Mouse (Mus musculus) forebrain, embryonic 13.5 days (tissue): ENCODE measurements around the gene Lekr1. TPM values are rescaled to one million over a fixed set of nuclear protein-coding genes. Genes with fewer than 3 reads are reported as not detected.

Experiments
- ATAC-seq: fragments of 200-750 bp; cut with Nextera tagmentation; 2 replicates; pipeline ENCODE4 v1.8.0; 2017
- H3K27ac ChIP-seq: fragments of 300-500 bp; sonication (generic); 2 replicates; pipeline ENCODE4 v1.5.1; 2015; ENCODE audit warnings: inconsistent platforms, mild to moderate bottlenecking, moderate library complexity
- H3K27me3 ChIP-seq: fragments of 300-500 bp; sonication (generic); 2 replicates; pipeline ENCODE4 v1.6.1; 2015; ENCODE audit warnings: mild to moderate bottlenecking, inconsistent platforms
- H3K36me3 ChIP-seq: fragments of 300-500 bp; sonication (generic); 2 replicates; pipeline ENCODE4 v1.6.1; 2015; ENCODE audit warnings: mild to moderate bottlenecking, inconsistent platforms; ENCODE audit not compliant: poor library complexity, severe bottlenecking
- H3K4me1 ChIP-seq: fragments of 300-500 bp; sonication (generic); 2 replicates; pipeline ENCODE4 v1.6.1; 2015; ENCODE audit warnings: inconsistent platforms
- H3K4me2 ChIP-seq: fragments of 300-500 bp; sonication (generic); 2 replicates; pipeline ENCODE4 v1.6.1; 2015; ENCODE audit warnings: inconsistent platforms, mild to moderate bottlenecking, moderate library complexity
- H3K4me3 ChIP-seq: fragments of 300-500 bp; sonication (generic); 2 replicates; pipeline ENCODE4 v1.5.1; 2015; ENCODE audit warnings: mild to moderate bottlenecking, inconsistent platforms
- H3K9ac ChIP-seq: fragments of 300-500 bp; sonication (generic); 2 replicates; pipeline ENCODE4 v1.6.1; 2015; ENCODE audit warnings: mild to moderate bottlenecking, inconsistent platforms
- H3K9me3 ChIP-seq: fragments of 300-500 bp; sonication (generic); replicated peaks from 2 replicates; pipeline ENCODE4 v1.6.1; 2016; ENCODE audit warnings: inconsistent platforms
- WGBS: fragments of 180-500 bp; shearing (Covaris S2); methylation state at CpG from one replicate; pipeline ENCODE4 v1.1.7; 2015; 5-methylcytosine and 5-hydroxymethylcytosine counted together
- polyA plus RNA-seq: library from polyadenylated mRNA; unstranded; fragments of >200 nt; fragmentation: Nextera tagmentation; extraction: Ambion mirVana; gene quantifications from 2 replicates; pipeline ENCODE4 v1.2.1, GENCODE M21; 2015

Gene Lekr1
- polyA plus RNA-seq, 1 experiment from 2014 or later: 7.0 TPM

DNA sequence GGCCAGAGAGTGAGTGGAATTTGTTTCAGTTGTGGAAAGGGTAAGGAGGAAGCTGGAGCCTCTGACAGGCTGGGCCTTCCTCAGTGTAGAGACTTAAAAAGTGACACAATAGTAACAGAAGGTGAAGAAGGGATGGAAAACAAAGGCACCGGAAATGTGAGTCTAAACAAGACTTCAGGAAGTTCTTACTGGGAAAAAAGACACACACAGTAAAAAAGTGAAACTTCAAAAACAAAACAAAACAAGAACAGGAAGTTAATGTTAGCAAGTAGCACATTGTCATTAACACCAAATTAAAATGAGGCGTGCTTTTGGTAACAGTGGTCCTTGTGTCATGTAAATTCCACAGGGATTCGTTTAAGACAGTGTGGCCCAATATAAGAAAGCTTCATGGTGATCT, 158.9 kb downstream of the Lekr1 start:
- no peak overlapping the region for H3K4me3 ChIP-seq
- peaks cover 7% of the 10 kb centered on the region for H3K4me1 ChIP-seq
- no peaks in the 10 kb centered on the region for H3K27me3 ChIP-seq
- WGBS: 60% methylated on average over 3 of the region's 3 CpGs
- no peak for ATAC-seq
- no peaks in the 10 kb centered on the region for H3K36me3 ChIP-seq
- H3K27ac ChIP-seq: no peak overlapping the region
- no peaks in the 10 kb centered on the region for H3K9me3 ChIP-seq
- H3K9ac ChIP-seq: no peak overlapping the region
- no peak overlapping the region for H3K4me2 ChIP-seq

DNA sequence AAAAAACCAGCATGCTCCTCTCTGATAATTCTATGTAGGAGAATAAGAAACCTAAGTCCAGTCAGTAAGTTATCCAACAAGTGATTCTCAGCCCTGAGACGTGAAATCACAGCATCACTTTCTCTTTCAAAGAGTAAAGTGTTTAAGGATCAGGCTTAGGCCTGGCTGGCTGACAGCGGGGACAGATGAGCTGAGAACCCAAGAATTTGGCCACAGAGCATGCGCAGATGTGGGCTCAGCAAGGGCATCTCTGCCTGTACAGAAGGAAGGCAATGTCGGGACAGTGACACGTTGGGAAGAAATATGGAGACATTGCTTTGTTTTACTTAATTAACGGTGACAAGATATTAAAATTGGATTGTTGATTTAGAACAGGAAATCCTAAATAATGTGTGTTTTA, 160.7 kb downstream of the Lekr1 start:
- H3K4me3 ChIP-seq: no peak overlapping the region
- ATAC-seq: no peak

DNA sequence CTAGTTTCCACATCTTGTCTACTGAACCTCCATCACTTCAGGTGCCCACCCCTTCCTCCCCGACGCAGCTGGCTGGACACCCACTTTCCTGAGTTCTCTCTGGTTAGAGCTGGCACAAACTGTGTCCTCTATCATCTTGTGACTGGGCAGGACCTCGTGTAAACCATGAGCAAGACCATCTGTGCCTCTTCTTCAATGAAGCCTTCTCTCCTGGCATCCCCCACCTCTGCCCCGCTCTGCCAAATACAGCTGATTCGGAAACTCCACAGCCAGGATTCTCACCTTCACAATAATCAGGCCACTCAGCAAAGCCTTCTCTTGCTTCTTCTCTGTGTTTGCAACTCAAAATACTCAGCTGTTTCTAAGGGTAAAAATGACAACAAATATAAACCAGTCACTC, 161.4 kb downstream of the Lekr1 start:
- WGBS: 80% methylated on average over 5 of the region's 5 CpGs
- no peak overlapping the region for H3K9ac ChIP-seq
- H3K9me3 ChIP-seq: no peaks in the 10 kb centered on the region
- H3K27ac ChIP-seq: no peak overlapping the region
- no peak for ATAC-seq
- peaks cover 9% of the 10 kb centered on the region for H3K4me1 ChIP-seq
- H3K4me3 ChIP-seq: no peak overlapping the region
- H3K4me2 ChIP-seq: no peak overlapping the region
- H3K27me3 ChIP-seq: no peaks in the 10 kb centered on the region
- H3K36me3 ChIP-seq: no peaks in the 10 kb centered on the region

More for the DNA sequence above, 160.7 kb downstream of the Lekr1 start:
- no peaks in the 10 kb centered on the region for H3K27me3 ChIP-seq
- H3K36me3 ChIP-seq: no peaks in the 10 kb centered on the region
- no peak overlapping the region for H3K4me2 ChIP-seq
- peaks cover 9% of the 10 kb centered on the region for H3K4me1 ChIP-seq
- no peaks in the 10 kb centered on the region for H3K9me3 ChIP-seq
- H3K9ac ChIP-seq: no peak overlapping the region
- no peak overlapping the region for H3K27ac ChIP-seq
- WGBS: 84% methylated on average over 6 of the region's 6 CpGs

DNA sequence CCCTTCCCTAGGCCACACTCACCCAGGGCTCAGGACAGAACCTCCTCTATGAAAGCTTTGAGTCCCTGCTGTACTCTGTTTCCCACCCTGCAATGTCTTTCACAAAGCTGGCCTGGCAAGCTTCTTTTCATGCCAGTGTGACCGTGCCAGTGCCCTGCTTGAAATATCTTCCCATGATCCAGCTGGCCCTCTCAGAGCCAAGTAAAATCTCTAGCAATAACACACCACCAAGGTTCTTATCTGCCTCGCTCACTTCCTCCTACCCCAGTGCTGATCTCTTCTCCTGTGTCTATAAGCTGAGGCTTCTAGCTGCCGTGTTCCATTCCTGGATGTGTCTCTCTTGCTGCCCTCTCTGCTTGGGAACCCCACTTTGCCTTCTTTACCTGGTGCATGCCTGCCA, 162.0 kb downstream of the Lekr1 start:
- WGBS: 74% methylated on average over 3 of the region's 3 CpGs
- ATAC-seq: no peak
- H3K27ac ChIP-seq: no peak overlapping the region

DNA sequence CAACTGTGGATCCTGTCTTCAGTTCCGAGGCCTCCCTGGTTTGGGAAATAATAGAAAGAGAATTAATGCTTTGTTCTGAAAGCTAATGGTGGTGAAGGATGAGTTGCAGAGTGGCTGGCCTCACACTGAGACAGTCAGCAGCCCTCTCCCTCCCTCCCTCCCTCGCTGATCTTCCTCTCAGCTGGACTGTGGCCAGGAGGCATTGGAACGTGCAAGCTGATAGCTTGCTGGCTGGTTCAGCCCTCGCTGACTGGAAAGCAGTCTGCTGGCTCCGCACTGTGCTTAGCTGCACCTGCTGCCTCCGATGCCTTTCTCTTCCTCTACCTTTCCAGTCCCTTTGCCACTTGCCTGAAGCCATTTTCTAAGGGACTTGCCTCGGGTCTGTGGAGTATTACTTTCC, 163.2 kb downstream of the Lekr1 start:
- H3K27ac ChIP-seq: no peak overlapping the region
- H3K9ac ChIP-seq: no peak overlapping the region
- 0 out of 2 replicates have a peak overlapping the region, but pooled peaks have one; percentile 10 for H3K4me2 ChIP-seq
- no peaks in the 10 kb centered on the region for H3K27me3 ChIP-seq
- no peak overlapping the region for H3K4me3 ChIP-seq
- 12% methylated on average over 7 of the region's 7 CpGs for WGBS
- H3K9me3 ChIP-seq: no peaks in the 10 kb centered on the region
- peak; percentile 87 for ATAC-seq
- peaks cover 9% of the 10 kb centered on the region for H3K4me1 ChIP-seq
- H3K36me3 ChIP-seq: no peaks in the 10 kb centered on the region

More for the DNA sequence above, 162.0 kb downstream of the Lekr1 start:
- Histone ChIP-seq H3K27me3 (no peaks in the 10 kb centered on the region), H3K4me1 (peaks cover 9% of the 10 kb centered on the region), H3K9ac (no peak overlapping the region), H3K4me2 (no peak overlapping the region), H3K9me3 (no peaks in the 10 kb centered on the region), H3K36me3 (no peaks in the 10 kb centered on the region), H3K4me3 (no peak overlapping the region)

DNA sequence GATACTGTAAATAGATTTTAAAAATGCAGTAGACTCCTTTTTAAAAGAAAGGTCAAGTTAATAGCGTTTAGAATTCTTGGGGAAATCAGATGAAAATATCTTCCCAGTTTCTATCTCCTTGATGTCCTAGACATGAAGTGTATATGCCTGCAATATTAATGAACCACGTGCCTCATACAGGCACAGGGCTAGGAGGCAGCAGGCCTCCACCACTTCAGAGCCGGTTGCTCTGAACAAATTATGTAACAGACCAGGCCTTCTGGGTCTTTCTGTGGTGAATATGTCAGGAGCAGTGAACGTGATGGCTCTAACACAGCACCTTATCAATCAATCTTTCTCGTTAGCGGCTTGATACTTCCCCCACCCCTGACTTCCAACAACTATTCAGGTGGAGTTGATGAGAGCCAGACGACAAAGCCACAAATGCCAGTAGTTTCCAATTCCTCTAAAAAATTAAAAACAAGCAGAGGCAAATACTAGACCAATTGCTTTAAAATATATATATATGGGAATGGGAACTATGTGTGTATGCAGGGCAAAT, 164.0 kb downstream of the Lekr1 start:
- no peak overlapping the region for H3K9ac ChIP-seq
- H3K27me3 ChIP-seq: no peaks in the 10 kb centered on the region
- H3K4me2 ChIP-seq: no peak overlapping the region
- no peak for ATAC-seq
- WGBS: 68% methylated on average over 7 of the region's 7 CpGs
- no peaks in the 10 kb centered on the region for H3K36me3 ChIP-seq
- H3K27ac ChIP-seq: no peak overlapping the region
- no peaks in the 10 kb centered on the region for H3K9me3 ChIP-seq
- H3K4me3 ChIP-seq: no peak overlapping the region
- H3K4me1 ChIP-seq: peaks cover 11% of the 10 kb centered on the region

DNA sequence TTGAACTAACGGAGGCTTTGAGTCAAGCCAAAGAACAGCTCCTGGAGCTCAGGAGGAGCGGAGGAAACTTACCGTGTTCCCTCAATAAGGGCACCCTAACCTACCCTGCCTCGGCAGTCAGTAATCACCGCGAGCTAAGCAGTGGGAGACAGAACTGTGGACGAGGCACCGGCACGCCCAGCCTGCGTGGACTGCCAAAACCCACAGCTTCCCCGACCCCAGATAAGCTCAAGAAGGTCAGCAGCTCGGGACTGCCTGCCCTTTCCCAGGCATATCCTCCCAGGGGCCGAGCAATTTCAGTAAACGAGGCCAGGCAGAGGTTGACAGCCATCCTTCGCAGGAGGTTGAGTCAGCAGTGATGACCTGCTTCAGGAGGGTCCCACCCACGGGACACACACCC, 164.8 kb downstream of the Lekr1 start:
- H3K4me3 ChIP-seq: no peak overlapping the region
- H3K4me1 ChIP-seq: peaks cover 11% of the 10 kb centered on the region
- no peak for ATAC-seq
- H3K9ac ChIP-seq: no peak overlapping the region
- H3K4me2 ChIP-seq: no peak overlapping the region
- 48% methylated on average over 16 of the region's 16 CpGs for WGBS
- no peaks in the 10 kb centered on the region for H3K36me3 ChIP-seq
- no peak overlapping the region for H3K27ac ChIP-seq
- H3K27me3 ChIP-seq: no peaks in the 10 kb centered on the region
- no peaks in the 10 kb centered on the region for H3K9me3 ChIP-seq

DNA sequence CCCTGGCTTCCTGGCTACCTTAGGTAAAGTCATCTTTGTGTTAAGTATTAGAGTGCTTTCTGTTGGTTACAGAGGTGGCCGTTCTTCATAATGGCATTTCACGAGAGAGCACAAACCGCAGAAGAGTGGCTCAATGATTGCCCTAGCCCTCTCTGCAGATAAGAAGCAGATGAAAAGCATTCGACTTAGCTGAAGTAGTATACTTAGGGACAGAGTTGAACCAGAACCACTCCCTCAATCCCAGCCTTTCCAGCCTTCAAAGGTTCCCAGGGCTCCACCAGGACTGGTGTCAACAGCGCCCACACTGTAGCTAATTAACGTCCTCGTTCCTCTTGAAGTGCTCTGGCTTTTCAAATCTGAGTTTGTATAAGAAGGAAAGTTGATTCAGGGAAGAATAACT, 166.4 kb downstream of the Lekr1 start:
- Histone ChIP-seq H3K27ac (no peak overlapping the region), H3K9ac (no peak overlapping the region), H3K27me3 (no peaks in the 10 kb centered on the region), H3K4me2 (no peak overlapping the region), H3K9me3 (no peaks in the 10 kb centered on the region), H3K4me3 (no peak overlapping the region), H3K4me1 (peaks cover 11% of the 10 kb centered on the region), H3K36me3 (no peaks in the 10 kb centered on the region)
- ATAC-seq: no peak
- 65% methylated on average over 7 of the region's 7 CpGs for WGBS

DNA sequence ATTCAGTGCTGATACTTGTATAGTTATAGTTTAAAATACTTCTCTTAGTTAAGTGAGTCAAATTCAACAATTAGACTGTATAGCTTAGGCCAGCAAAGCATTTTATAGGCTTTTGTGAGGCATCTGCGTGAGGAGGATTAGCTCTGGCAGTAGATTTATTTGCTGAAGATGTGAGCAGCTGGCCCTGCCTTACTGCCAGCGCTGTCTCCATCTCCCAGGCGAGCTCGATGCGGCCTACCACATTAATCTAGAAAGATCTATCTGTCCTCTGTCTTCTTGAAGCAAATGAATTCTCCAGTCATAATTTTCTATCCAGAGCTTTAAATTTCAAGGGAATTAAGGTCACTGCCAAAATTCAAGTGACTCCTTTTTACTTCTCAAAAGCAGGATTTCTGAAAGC, 170.4 kb downstream of the Lekr1 start:
- ATAC-seq: no peak
- Histone ChIP-seq H3K36me3 (no peaks in the 10 kb centered on the region), H3K9ac (no peak overlapping the region), H3K27me3 (no peaks in the 10 kb centered on the region), H3K9me3 (no peaks in the 10 kb centered on the region), H3K27ac (no peak overlapping the region), H3K4me2 (no peak overlapping the region), H3K4me3 (no peak overlapping the region), H3K4me1 (0 out of 2 replicates have a peak, but pooled peaks cover 2% of the 10 kb centered on the region)
- WGBS: 84% methylated on average over 5 of the region's 5 CpGs

DNA sequence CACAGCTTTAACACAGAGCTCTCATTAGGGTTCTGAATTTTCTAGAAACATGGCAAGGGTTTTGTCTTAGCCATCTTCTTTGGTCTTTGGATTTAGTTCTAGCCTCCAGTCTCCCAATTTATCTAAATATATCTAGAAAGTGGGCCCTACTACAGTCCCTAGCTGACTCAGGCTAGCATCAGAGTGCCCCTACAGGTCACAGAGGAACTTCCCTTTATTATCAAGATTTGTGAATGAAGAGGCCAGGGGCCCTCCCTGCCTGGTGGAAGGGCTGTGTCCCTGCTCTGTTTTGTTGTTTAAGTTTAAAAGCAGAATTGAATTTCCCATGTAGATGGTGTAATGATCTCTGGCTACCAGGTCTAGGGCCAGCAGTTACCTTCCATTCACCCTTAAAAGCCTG, 173.6 kb downstream of the Lekr1 start:
- no peak for ATAC-seq
- Histone ChIP-seq H3K27ac (no peak overlapping the region), H3K4me2 (no peak overlapping the region), H3K36me3 (no peaks in the 10 kb centered on the region), H3K4me3 (no peak overlapping the region), H3K9me3 (no peaks in the 10 kb centered on the region), H3K9ac (no peak overlapping the region), H3K4me1 (no peaks in the 10 kb centered on the region), H3K27me3 (no peaks in the 10 kb centered on the region)

DNA sequence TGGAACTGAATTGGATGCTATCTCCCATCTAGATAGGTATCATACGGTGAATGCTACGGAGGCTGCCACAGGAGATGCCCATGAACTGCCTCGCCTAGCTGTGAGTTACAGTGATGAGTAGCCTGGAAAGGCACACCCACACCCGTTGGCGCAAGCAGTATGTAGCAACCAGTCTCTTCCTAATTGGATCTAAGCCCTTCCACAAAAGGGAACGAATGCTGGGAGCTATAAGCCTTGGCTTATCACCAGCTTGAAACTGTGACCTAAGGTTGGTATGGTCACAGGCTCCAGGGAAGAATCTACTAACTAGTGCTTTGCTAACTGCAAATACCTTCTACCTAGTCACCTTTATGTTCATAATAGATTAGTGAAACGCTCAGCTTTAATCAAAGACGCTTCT, 175.1 kb downstream of the Lekr1 start:
- WGBS: 76% methylated on average over 8 of the region's 8 CpGs
- ATAC-seq: no peak
- no peaks in the 10 kb centered on the region for H3K36me3 ChIP-seq
- no peak overlapping the region for H3K9ac ChIP-seq
- H3K4me3 ChIP-seq: no peak overlapping the region
- no peaks in the 10 kb centered on the region for H3K9me3 ChIP-seq
- no peaks in the 10 kb centered on the region for H3K4me1 ChIP-seq
- H3K4me2 ChIP-seq: no peak overlapping the region
- no peaks in the 10 kb centered on the region for H3K27me3 ChIP-seq
- H3K27ac ChIP-seq: no peak overlapping the region

DNA sequence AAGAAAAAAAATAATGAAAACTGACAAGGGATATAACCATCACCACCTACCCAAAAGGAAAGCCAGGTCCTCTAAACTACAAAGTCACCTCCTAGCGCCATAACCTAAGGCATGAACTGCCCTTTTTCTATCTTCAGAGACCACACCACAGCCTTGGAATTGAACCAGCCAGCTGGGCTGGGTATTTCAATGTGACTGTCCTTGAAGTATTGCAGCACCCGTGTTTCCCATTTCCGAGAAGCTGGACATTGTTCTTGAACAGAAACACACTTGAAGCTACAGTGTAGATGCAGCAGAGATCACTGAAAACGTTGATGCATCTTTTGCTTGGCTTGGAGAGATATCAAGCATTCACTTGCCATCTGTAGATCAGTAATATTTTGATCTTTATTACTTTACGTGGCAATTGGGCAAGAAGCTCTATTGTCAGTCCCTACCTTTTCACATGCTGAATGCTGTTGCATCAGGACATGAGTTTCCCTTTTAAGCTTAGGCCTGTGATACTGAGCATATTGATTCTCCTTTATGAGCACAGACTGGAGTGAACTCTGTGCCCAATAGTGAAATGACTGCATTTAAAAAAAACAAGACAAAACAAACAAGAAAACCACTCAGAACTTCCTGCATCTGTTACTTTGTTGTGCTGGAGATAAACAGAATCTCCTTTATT, 176.6 kb downstream of the Lekr1 start:
- Histone ChIP-seq H3K27ac (no peak overlapping the region), H3K4me3 (no peak overlapping the region), H3K9me3 (no peaks in the 10 kb centered on the region), H3K36me3 (no peaks in the 10 kb centered on the region), H3K27me3 (no peaks in the 10 kb centered on the region), H3K4me2 (no peak overlapping the region), H3K4me1 (no peaks in the 10 kb centered on the region), H3K9ac (no peak overlapping the region)
- WGBS: 90% methylated on average over 5 of the region's 5 CpGs
- ATAC-seq: no peak

DNA sequence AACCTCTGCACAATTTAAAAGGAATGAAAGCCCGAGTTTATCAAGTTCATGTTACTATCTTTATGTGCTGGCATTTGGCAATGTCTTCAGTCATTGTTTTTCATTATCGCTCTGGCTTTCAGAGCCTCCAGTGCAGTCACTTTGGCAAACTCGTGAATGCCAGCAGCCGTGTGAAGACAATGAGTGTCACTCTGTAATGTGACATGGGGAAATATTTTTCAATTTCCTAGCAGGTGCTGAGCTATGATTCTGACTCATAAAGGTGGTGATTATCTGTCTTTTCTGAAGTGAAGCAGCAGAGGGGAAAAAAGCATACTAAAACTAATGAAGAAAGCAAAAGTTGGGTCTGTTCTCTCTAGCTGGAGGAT, 177.1 kb downstream of the Lekr1 start:
- Histone ChIP-seq H3K4me2 (no peak overlapping the region), H3K9me3 (no peaks in the 10 kb centered on the region), H3K27me3 (no peaks in the 10 kb centered on the region), H3K4me3 (no peak overlapping the region), H3K27ac (no peak overlapping the region), H3K36me3 (no peaks in the 10 kb centered on the region), H3K9ac (no peak overlapping the region), H3K4me1 (no peaks in the 10 kb centered on the region)
- 61% methylated on average over 4 of the region's 4 CpGs for WGBS
- ATAC-seq: no peak
